Mouse (Mus musculus) cortical plate, adult 2 months (tissue): ENCODE data around the gene Nkiras1.

ENCODE experiments used
- CTCF ChIP-seq: fragments of 200-500 bp; IDR thresholded peaks from 2 replicates; pipeline ENCODE4 v1.5.1; 2011; ENCODE audit warnings: mild to moderate bottlenecking, control low read depth, low read length; ENCODE audit not compliant: insufficient read depth; ENCODE audit errors: extremely low read depth
- POLR2A ChIP-seq: fragments of 200-500 bp; IDR thresholded peaks from 2 replicates; pipeline ENCODE4 v1.6.1; 2011; ENCODE audit warnings: mild to moderate bottlenecking, low read length, control low read depth; ENCODE audit not compliant: insufficient read depth; ENCODE audit errors: extremely low read depth

DNA sequence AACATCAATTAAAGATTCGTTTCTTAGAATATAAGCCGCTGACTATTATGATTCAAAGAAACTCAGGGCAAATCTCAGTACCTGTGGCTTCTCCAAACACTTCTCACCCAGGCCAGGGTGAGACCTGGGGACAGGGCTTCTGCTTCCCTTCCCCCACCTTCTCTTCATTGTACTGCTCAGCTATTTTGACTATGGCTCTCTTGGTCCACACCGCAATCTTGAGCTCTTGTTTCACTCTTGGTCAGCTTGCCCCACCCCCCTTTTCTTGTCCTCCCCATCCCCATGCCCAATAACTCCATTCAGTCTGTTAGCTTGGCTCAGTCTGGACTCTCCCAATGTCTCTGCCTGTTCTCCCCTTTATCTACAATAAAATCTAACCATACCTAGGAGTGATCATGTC lies 14.5 kb downstream of the Nkiras1 start:
- TF ChIP-seq CTCF (no peak), POLR2A (no peak)
